Mouse (Mus musculus) liver, adult 2 months (tissue): Measurements from ENCODE around the gene Gnb1l. TPM values are rescaled to one million over a fixed set of nuclear protein-coding genes. Genes with fewer than 3 reads are reported as not detected.

ENCODE experiments used
- DNase-seq: peaks from one replicate; pipeline ENCODE4 v3.0.0-alpha.2; 2011; ENCODE audit warnings: low read depth, low spot score; ENCODE audit errors: extremely low read depth
- H3K27ac ChIP-seq: fragments of 200-500 bp; replicated peaks from 2 replicates; pipeline ENCODE4 v1.5.1; 2012; ENCODE audit warnings: low read depth, mild to moderate bottlenecking, control low read depth, inconsistent platforms, low read length; ENCODE audit not compliant: insufficient read depth
- H3K27me3 ChIP-seq: fragments of 200-500 bp; 2 replicates; pipeline ENCODE4 v1.6.1; 2012; ENCODE audit warnings: mild to moderate bottlenecking, moderate library complexity, low read length, inconsistent platforms; ENCODE audit not compliant: control insufficient read depth, insufficient read depth
- H3K36me3 ChIP-seq: fragments of 200-500 bp; 2 replicates; pipeline ENCODE4 v1.6.1; 2012; ENCODE audit warnings: low read length, inconsistent platforms; ENCODE audit not compliant: control insufficient read depth, insufficient read depth
- H3K4me1 ChIP-seq: fragments of 200-500 bp; 2 replicates; pipeline ENCODE4 v1.6.1; 2011; ENCODE audit warnings: low read length; ENCODE audit not compliant: control insufficient read depth, insufficient read depth
- H3K4me3 ChIP-seq: fragments of 200-500 bp; 2 replicates; pipeline ENCODE4 v1.5.1; 2011; ENCODE audit warnings: low read depth, mild to moderate bottlenecking, control low read depth, low read length, moderate library complexity; ENCODE audit not compliant: insufficient read depth
- H3K79me2 ChIP-seq: fragments of 200-500 bp; 2 replicates; pipeline ENCODE4 v1.6.1; 2012; ENCODE audit warnings: inconsistent platforms, mild to moderate bottlenecking, low read length, moderate library complexity; ENCODE audit not compliant: control insufficient read depth, insufficient read depth
- H3K9ac ChIP-seq: fragments of 200-500 bp; 2 replicates; pipeline ENCODE4 v1.6.1; 2012; ENCODE audit warnings: low read depth, mild to moderate bottlenecking, control low read depth, inconsistent platforms, low read length
- CTCF ChIP-seq: fragments of 200-500 bp; IDR thresholded peaks from 2 replicates; pipeline ENCODE4 v1.5.1; 2011; ENCODE audit warnings: low read depth, low read length, control low read depth
- POLR2A ChIP-seq: fragments of 200-500 bp; IDR thresholded peaks from 2 replicates; pipeline ENCODE4 v1.6.1; 2011; ENCODE audit warnings: low read length, control low read depth; ENCODE audit not compliant: insufficient read depth; ENCODE audit errors: extremely low read depth
- WGBS: fragments of 180-500 bp; shearing (Covaris S2); methylation state at CpG from one replicate; pipeline ENCODE4 v1.1.7; 2018; 5-methylcytosine and 5-hydroxymethylcytosine counted together
- polyA plus RNA-seq: library from polyadenylated mRNA; depleted of rRNA; stranded (reverse); fragments of >200 nt; gene quantifications from 2 replicates; pipeline ENCODE4 v1.2.3, GENCODE M21; 2012
- total RNA-seq: library from RNA; depleted of rRNA; stranded (reverse); fragments of >200 nt; gene quantifications from 2 replicates; pipeline ENCODE4 v1.2.3, GENCODE M21; 2014

Gene Gnb1l
- total and polyA plus RNA-seq, 2 experiments, result 1.4 to 4.8 TPM

- peaks cover 46% of the 10 kb centered on the region for H3K27me3 ChIP-seq
These were observed 88.5 kb downstream of the Gnb1l start for GRCm38 (mm10) chr16:18586906-18587546.

GRCm38 (mm10) chr16:18587847-18588737, 89.6 kb downstream of the Gnb1l start:
- Histone ChIP-seq H3K9ac (no peak overlapping the region), H3K27me3 (peaks cover 35% of the 10 kb centered on the region), H3K27ac (no peak overlapping the region), H3K4me1 (0 out of 2 replicates have a peak, but pooled peaks cover 2% of the 10 kb centered on the region), H3K79me2 (no peaks in the 10 kb centered on the region), H3K36me3 (no peaks in the 10 kb centered on the region), H3K4me3 (no peak overlapping the region)
- no peak for DNase-seq
- TF ChIP-seq CTCF, result no peak
- TF ChIP-seq POLR2A, result no peak
- 7% methylated on average over 57 of the region's 57 CpGs for WGBS

More at GRCm38 (mm10) chr16:18586906-18587546, 88.5 kb downstream of the Gnb1l start:
- no peak overlapping the region for H3K9ac ChIP-seq
- WGBS, result 3% methylated on average over 47 of the region's 62 CpGs
- no peak overlapping the region for H3K27ac ChIP-seq
- DNase-seq, result no peak
- no peaks in the 10 kb centered on the region for H3K79me2 ChIP-seq
- no peak overlapping the region for H3K4me3 ChIP-seq
- 0 out of 2 replicates have a peak, but pooled peaks cover 2% of the 10 kb centered on the region for H3K4me1 ChIP-seq
- no peaks in the 10 kb centered on the region for H3K36me3 ChIP-seq
- no peak for TF ChIP-seq CTCF
- no peak for TF ChIP-seq POLR2A

GRCm38 (mm10) chr16:18588738-18589055, 90.2 kb downstream of the Gnb1l start:
- peaks cover 29% of the 10 kb centered on the region for H3K27me3 ChIP-seq
- no peak overlapping the region for H3K9ac ChIP-seq
- H3K79me2 ChIP-seq, result no peaks in the 10 kb centered on the region
- H3K27ac ChIP-seq, result no peak overlapping the region
- no peak overlapping the region for H3K4me3 ChIP-seq
- no peak for TF ChIP-seq CTCF
- TF ChIP-seq POLR2A, result no peak
- H3K4me1 ChIP-seq, result 0 out of 2 replicates have a peak, but pooled peaks cover 2% of the 10 kb centered on the region
- WGBS, result 13% methylated on average over 31 of the region's 31 CpGs
- H3K36me3 ChIP-seq, result no peaks in the 10 kb centered on the region
- DNase-seq, result no peak

GRCm38 (mm10) chr16:18589080-18589621, 90.6 kb downstream of the Gnb1l start:
- Histone ChIP-seq H3K4me3 (no peak overlapping the region), H3K4me1 (0 out of 2 replicates have a peak, but pooled peaks cover 2% of the 10 kb centered on the region), H3K27me3 (peaks cover 28% of the 10 kb centered on the region), H3K27ac (no peak overlapping the region), H3K79me2 (no peaks in the 10 kb centered on the region), H3K36me3 (no peaks in the 10 kb centered on the region), H3K9ac (no peak overlapping the region)
- no peak for TF ChIP-seq CTCF
- whole genome bisulfite sequencing, result 66% methylated on average over 9 of the region's 9 CpGs
- no peak for DNase-seq

- H3K36me3 ChIP-seq, result no peaks in the 10 kb centered on the region
- H3K27ac ChIP-seq, result no peak within 1 kb of the TSS
- peak within 1 kb of the TSS; percentile 55 for H3K4me3 ChIP-seq
- TF ChIP-seq CTCF, result peak; percentile 53
- TF ChIP-seq POLR2A, result no peak
- H3K27me3 ChIP-seq, result peaks cover 28% of the 10 kb centered on the region
- WGBS, result 4% methylated on average over 48 of the region's 48 CpGs
- DNase-seq, result no peak
- no peaks in the 10 kb centered on the region for H3K79me2 ChIP-seq
- 0 out of 2 replicates have a peak, but pooled peaks cover 2% of the 10 kb centered on the region for H3K4me1 ChIP-seq
- peak within 1 kb of the TSS; percentile 44; the same call in 1 of the 2 replicates for H3K9ac ChIP-seq
These were observed 91.6 kb downstream of the Gnb1l start, which contains the start of gene Tbx1 for GRCm38 (mm10) chr16:18589804-18590790. TSS of gene Tbx1 (minus strand) at chr16:18590671.
